Mouse (Mus musculus) left cerebral cortex, postnatal 14 days (tissue): ENCODE measurements around the gene Papln. TPM values are rescaled to one million over a fixed set of nuclear protein-coding genes. Genes with fewer than 3 reads are reported as not detected.

Source experiments
- DNase-seq, 2 experiments: peaks; one replicate each; pipeline ENCODE4 v3.0.0; 2021 to 2022; ENCODE audit warnings: low spot score in 2 of 2, mixed read lengths in 1 of 2
- intact Hi-C: fragments of 180-260 bp; cut with DNase I; formaldehyde crosslinking; loops from one replicate; pipeline ENCODE4 v1.15.1; 2025
- total RNA-seq, 2 experiments: library from RNA; stranded (reverse); gene quantifications; 2 replicates each; pipeline ENCODE4 v1.2.3; 2021

The Papln gene
- total RNA-seq, 2 experiments from 2014 or later = 14.4 TPM

DNA sequence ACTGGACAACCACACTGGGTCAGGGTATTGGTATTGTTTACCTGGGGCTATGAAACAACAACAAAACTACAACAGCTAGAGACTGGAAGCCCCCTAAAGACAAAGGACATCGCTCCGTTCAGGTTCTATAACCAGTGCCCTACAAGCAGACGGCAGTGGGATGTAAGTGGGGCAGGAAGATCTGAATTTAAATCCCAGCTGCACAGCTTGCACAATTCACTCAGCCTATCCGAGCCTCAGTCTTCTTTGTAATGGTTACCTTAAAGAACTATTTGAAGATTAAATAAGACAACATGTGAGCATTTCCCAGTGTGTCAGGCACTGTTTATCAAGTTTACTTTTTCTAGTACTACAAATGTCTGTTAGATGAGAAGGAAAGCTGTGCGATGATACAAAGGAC lies 34.9 kb downstream of the Papln start:
- no peak for DNase-seq

DNA sequence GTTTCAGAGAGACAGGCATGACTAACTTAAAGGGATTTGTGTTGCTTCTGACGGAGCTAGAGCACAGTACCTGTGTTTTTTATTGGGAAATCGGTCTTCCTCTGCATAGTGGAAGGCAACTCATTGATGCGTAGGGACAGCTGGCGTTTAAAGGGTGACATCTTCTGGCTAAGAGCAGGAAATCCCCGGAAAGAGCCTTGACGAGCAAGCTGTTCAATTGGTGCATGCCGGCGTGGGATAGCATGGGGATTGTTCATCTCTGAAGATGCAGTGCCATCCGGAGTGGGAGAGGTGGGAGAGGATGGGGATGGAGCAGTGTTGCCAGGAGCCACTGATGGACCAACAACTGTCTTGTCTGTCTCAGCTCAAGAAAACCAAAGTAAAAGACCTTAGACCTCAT lies 37.5 kb downstream of the Papln start:
- DNase-seq = peak; percentile 50 to 58
- intact Hi-C loops = no loop called here

More for the DNA sequence above, 34.9 kb downstream of the Papln start:
- intact Hi-C loops = no loop called here

DNA sequence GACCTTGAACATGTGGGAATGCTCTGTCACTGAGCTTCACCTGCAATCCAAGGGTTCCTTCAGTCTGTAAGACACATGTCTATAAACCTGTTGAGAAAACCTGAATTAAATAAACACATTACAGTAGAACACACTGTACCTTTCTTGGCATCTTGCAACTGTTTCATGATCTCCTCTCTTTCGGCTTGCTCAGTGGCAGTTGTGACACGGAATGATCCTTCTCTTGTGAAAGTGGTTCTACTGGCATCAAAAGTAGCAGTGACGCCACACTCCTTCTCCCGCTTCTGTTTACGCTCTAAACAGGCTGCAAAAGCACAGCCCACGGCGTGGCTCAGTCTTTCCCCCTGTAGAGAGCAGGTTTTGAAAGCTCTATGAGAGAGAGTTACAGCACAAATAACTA lies 40.2 kb downstream of the Papln start:
- intact Hi-C loops = no loop called here
- DNase-seq = no peak

DNA sequence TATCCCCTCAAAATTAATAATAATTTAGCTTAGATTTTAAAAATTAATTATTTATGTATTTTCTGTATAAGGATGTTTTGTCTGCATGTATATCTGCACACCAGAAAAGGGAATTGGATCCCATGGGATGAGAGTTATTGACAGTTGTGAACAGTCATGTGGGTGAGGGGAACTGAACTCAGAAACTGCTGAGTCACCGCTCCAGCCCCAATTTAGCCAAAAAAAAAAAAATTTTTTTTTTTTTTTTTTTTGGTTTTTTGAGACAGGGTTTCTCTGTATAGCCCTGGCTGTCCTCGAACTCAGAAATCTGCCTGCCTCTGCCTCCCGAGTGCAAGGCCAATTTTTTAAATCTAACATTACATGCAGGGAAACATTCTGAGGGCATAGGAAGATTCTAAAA lies 48.5 kb downstream of the Papln start:
- intact Hi-C loops = no loop called here
- DNase-seq = no peak

DNA sequence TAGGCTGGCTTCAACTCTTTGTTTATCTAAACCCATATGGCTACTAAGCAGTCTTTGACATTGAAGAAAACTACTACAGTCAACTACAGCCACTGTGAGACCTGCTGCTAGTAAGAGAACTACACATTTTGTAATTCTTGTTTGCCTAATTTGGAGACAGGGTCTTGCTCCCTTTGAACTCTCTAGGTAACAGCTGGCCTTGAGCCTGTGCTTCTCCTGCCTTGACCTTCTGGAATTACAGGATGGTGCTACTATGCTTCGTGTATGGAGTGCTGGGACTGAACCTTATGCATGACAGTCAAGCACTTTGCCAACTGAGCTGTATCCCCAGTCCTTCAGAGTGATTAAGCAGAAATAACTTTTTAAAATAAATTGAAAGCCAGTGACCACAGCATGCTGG lies 53.2 kb downstream of the Papln start:
- intact Hi-C loops = no loop called here
- DNase-seq = no peak

DNA sequence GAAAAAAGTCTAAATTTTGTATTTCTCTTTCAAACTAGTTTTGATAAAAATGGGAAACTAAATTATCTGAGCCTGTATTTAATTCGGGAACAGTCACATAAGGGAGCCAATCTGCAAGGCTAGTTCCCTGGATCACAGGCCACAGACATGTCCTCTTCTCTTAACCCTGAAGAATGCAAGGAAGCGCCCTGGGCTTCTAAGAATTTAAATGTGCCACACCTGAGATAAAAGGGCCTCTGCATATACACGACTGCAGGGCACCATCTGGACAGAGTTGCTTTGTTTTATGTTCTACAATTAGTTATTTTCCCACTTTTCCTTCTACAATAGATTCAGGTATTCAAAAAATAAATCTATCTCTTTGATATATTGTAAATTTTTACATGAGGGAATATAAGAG lies 67.0 kb downstream of the Papln start:
- intact Hi-C loops = no loop called here
- DNase-seq = no peak

DNA sequence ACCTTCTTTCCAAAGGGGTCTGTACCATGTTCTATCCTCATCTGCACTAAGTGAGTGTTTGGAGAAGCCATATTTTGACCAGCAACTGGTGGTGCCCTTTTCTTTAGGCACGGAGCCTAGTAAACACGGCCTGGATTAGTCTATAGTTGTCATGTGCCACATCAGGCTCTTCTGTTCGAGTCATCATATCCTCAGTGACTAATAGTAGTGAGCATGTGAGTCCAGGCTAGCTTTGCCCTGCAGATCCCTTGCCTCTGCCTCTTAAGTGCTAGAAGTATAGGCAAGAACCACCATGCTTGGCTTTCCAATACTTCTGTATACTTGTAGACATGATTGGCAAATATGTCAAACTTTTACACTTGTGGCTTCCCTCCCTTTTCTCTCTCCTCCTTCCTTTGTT lies 70.5 kb downstream of the Papln start:
- intact Hi-C loops = no loop called here
- DNase-seq = no peak

DNA sequence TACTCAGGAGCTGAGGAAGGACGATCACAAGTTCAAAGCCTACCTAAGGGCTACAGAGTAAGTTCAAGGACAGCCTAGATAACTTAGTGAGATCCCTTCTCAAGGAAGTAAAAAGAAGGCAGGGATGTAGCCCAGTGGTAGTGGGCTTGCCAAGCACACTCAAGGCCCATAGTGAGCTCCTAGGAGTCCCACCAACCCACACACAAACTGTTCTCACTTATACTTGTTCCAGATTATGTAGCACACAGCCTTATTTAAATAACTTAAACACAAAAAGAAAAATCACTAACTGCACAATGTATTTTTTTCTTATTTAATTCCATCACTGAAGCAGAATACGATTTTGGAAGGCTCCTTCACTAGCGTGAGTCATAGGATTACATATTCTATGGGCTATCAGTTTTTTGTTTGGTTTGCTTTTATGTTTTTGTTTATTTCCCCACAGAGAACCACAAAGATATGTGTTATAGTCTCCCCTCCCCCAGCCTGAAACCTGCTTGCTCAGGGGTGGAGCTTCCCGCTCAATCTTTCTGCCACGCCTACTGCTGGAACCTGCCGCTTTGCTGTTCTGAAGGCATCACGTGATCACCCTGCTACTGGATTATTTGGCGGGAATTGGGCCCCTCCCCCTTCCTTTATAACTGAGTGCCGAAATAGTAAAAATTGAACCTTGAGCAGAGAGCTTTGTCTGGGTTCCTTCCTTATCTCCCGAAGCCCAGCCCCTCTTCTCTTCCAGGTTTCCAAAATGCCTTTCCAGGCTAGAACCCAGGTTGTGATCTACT lies 78.2 kb downstream of the Papln start:
- peak in 1 of 2 experiments; percentile 20 for DNase-seq
- intact Hi-C loops = no loop called here

Other genes starting within 250 kb of the Papln start
- 10 to 100 TPM; 25.8 to 28.9 TPM for gene Dcaf4, start 243.2 kb upstream of the Papln start, total RNA-seq
- 10 to 100 TPM; 38.2 to 40.4 TPM for gene Zfyve1, start 166.4 kb upstream of the Papln start, total RNA-seq
- gene Rbm25, start 132.4 kb upstream of the Papln start, total RNA-seq = 100 to 1,000 TPM; 114 to 119 TPM
- 10 to 100 TPM; 61.9 to 63.5 TPM for gene Psen1, start 75.5 kb upstream of the Papln start, total RNA-seq
- 10 to 100 TPM; 53.9 to 65.2 TPM for gene Numb, start 158.3 kb downstream of the Papln start, total RNA-seq
- 10 to 100 TPM; 15.5 to 17.8 TPM for gene Riox1, start 187.0 kb downstream of the Papln start, total RNA-seq
- gene Heatr4, start 221.2 kb downstream of the Papln start, total RNA-seq = under 1 TPM; 0.11 to 0.15 TPM
- 10 to 100 TPM in 1 of 2 experiments, 1 to 10 TPM in 1; 8.9 to 10.5 TPM for gene Acot2, start 224.2 kb downstream of the Papln start, total RNA-seq
- gene Acot1, start 245.9 kb downstream of the Papln start, total RNA-seq = 10 to 100 TPM; 10.4 to 17.0 TPM